In the genomic region with DNA sequence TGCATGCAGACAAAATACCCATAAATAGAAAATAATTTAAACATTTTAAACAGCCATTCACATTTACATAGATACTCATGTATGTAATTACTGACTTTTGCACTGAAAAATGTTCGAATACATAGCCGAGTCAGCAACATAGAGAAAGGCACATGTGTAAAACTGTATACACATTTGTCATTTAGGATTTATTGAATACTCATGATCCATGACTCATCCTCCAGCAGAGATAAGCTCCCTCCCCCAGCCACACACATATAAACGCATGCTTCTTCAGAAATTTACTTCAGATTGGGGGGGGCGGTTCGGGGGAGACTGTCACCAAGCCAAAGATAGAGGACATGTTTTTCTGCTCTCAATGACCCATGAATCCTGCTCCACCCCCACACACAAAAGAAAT, we compare ENCODE assay signal across 20 mouse cellular contexts. TPM values are rescaled to one million over a fixed set of nuclear protein-coding genes. Genes with fewer than 3 reads are reported as not detected.
"Had no signal": no experiment of that assay in that cellular context is flagged by ENCODE, and none has a peak within 500 bp of the region (broad histone marks: within the 10 kb centered on the region; RNA-seq: fewer than 3 reads in every experiment).

No protein-coding gene starts in this region.

- H3K9me3 ChIP-seq: limb, embryonic 12.5 days; megakaryocyte, embryonic 14.5 days; midbrain, embryonic 12.5 days had no signal

- H3K27ac ChIP-seq: kidney, postnatal 0 days; limb, embryonic 12.5 days; liver, embryonic 14.5 days; midbrain, embryonic 12.5 days had no signal

- ATAC-seq: midbrain, embryonic 16.5 days had no signal

- H3K36me3 ChIP-seq: limb, embryonic 12.5 days; midbrain, embryonic 12.5 days had no signal

- H3K4me3 ChIP-seq: limb, embryonic 12.5 days; midbrain, embryonic 12.5 days had no signal

- H3K4me1 ChIP-seq: midbrain, embryonic 12.5 days had no signal

- H3K4me2 ChIP-seq: midbrain, embryonic 12.5 days had no signal

- H3K9ac ChIP-seq: liver, embryonic 14.5 days; midbrain, embryonic 12.5 days had no signal

- DNase-seq: kidney, adult 9 months; kidney, postnatal 36 days; layer of hippocampus, adult 9-11 months; layer of hippocampus, postnatal 36 days; lung, adult 2 months; lung, postnatal 36 days; right cerebral cortex, postnatal 14 days; thymus, postnatal 4 days had no signal

RNA-seq across cellular contexts. Expression of gene Rhov, which starts 7.3 kb away (rescaled TPM):
- total RNA-seq: liver, adult 2 months had no signal
- polyA plus RNA-seq: liver, adult 2 months had no signal

RNA-seq across cellular contexts. Expression of gene Ppp1r14d, which starts 34.1 kb away (rescaled TPM):
- total RNA-seq: layer of hippocampus, adult 18-20 months; layer of hippocampus, postnatal 36 days; left cerebral cortex, adult 8-10 months; left cerebral cortex, postnatal 36 days; liver, adult 2 months had no signal
- polyA plus RNA-seq: limb, embryonic 12.5 days; liver, embryonic 14.5 days; midbrain, embryonic 12.5 days; midbrain, embryonic 16.5 days; neural tube, embryonic 14.5 days; spleen, adult 2 months had no signal
